Mouse (Mus musculus) limb, embryonic 13.5 days (tissue): ENCODE measurements around the gene Gpr135. TPM values are rescaled to one million over a fixed set of nuclear protein-coding genes. Genes with fewer than 3 reads are reported as not detected.

ENCODE experiments used
- ATAC-seq: fragments of 200-750 bp; cut with Nextera tagmentation; 2 replicates; pipeline ENCODE4 v1.8.0; 2017; ENCODE audit warnings: low read depth, moderate number of reproducible peaks, moderate TSS enrichment; ENCODE audit not compliant: low FRiP score
- H3K27ac ChIP-seq: fragments of 300-500 bp; sonication (generic); 2 replicates; pipeline ENCODE4 v1.5.1; 2015; ENCODE audit warnings: inconsistent platforms, mild to moderate bottlenecking, moderate library complexity
- H3K27me3 ChIP-seq: fragments of 300-500 bp; sonication (generic); 2 replicates; pipeline ENCODE4 v1.6.1; 2015; ENCODE audit warnings: mild to moderate bottlenecking, inconsistent platforms
- H3K36me3 ChIP-seq: fragments of 300-500 bp; sonication (generic); 2 replicates; pipeline ENCODE4 v1.6.1; 2015; ENCODE audit warnings: inconsistent platforms, mild to moderate bottlenecking, moderate library complexity
- H3K4me1 ChIP-seq: fragments of 300-500 bp; sonication (generic); 2 replicates; pipeline ENCODE4 v1.6.1; 2015; ENCODE audit warnings: inconsistent platforms
- H3K4me2 ChIP-seq: fragments of 300-500 bp; sonication (generic); replicated peaks from 2 replicates; pipeline ENCODE4 v1.6.1; 2015; ENCODE audit warnings: inconsistent platforms, mild to moderate bottlenecking, moderate library complexity
- H3K4me3 ChIP-seq: fragments of 300-500 bp; sonication (generic); 2 replicates; pipeline ENCODE4 v1.5.1; 2015; ENCODE audit warnings: moderate library complexity, mild to moderate bottlenecking, inconsistent platforms
- H3K9ac ChIP-seq: fragments of 300-500 bp; sonication (generic); 2 replicates; pipeline ENCODE4 v1.6.1; 2015; ENCODE audit warnings: mild to moderate bottlenecking, inconsistent platforms
- H3K9me3 ChIP-seq: fragments of 300-500 bp; sonication (generic); 2 replicates; pipeline ENCODE4 v1.6.1; 2016; ENCODE audit warnings: inconsistent platforms
- WGBS: fragments of 180-500 bp; shearing (Covaris S2); methylation state at CpG from one replicate; pipeline ENCODE4 v1.1.7; 2015; 5-methylcytosine and 5-hydroxymethylcytosine counted together
- polyA plus RNA-seq: library from polyadenylated mRNA; unstranded; fragments of >200 nt; fragmentation: Nextera tagmentation; extraction: Ambion mirVana; gene quantifications from 2 replicates; pipeline ENCODE4 v1.2.1, GENCODE M21; 2015

Gpr135 gene
- polyA plus RNA-seq, 1 experiment from 2014 or later = 0.83 TPM

DNA sequence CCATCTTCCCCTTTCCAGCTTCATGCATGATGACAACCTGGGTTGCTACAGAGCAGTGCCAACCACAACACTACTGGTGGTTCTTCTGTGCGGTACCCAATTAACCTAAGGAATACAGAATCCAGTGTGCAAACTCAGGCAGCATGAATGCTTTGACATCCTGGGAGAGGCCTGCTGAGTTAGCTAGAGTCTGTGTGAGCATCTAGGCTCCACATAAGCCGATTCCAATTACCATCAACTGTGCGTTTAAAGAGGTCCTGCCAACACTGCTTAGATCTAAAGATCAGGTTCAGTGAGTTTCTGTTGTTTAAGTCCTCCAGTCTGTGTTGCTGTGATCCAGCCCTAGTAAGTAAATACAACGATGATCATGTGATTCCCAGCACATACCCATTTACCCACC is 50.6 kb downstream of the Gpr135 start:
- Histone ChIP-seq H3K4me2 (no peak overlapping the region), H3K36me3 (no peaks in the 10 kb centered on the region), H3K27ac (no peak overlapping the region), H3K4me3 (no peak overlapping the region), H3K9me3 (no peaks in the 10 kb centered on the region), H3K27me3 (0 out of 2 replicates have a peak, but pooled peaks cover 3% of the 10 kb centered on the region), H3K4me1 (peaks cover 10% of the 10 kb centered on the region), H3K9ac (no peak overlapping the region)
- WGBS = 92% methylated on average over 4 of the region's 4 CpGs
- ATAC-seq = no peak

Other genes with a start within 250 kb of the Gpr135 start
- 8.0 and 8.7 TPM in 2 replicates for gene Daam1, start 240.0 kb downstream of the Gpr135 start, polyA plus RNA-seq
- 17.9 and 18.0 TPM in 2 replicates for gene L3hypdh, start 14.3 kb upstream of the Gpr135 start, polyA plus RNA-seq
- gene Jkamp, start 14.5 kb upstream of the Gpr135 start, polyA plus RNA-seq = 78.2 and 83.9 TPM in 2 replicates
- not detected in 2 replicates for gene Ccdc175, start 113.9 kb upstream of the Gpr135 start, polyA plus RNA-seq